Mouse (Mus musculus): ENCODE results near the gene Trib2. TPM values are rescaled to one million over a fixed set of nuclear protein-coding genes. Genes with fewer than 3 reads are reported as not detected.

The Trib2 gene
- polyA plus RNA-seq, 1 experiment from 2014 or later: 24.8 TPM

- no peaks in the 10 kb centered on the region for H3K27me3 ChIP-seq
- H3K9ac ChIP-seq: peak overlapping the region; percentile 11; the same call in 1 of the 2 replicates
- no peak for ATAC-seq (ENCODE audit: borderline replicate concordance, extremely low read depth, low FRiP score, low TSS enrichment)
Measured at GRCm38 (mm10) chr12:15813133-15813818, 3.4 kb downstream of the Trib2 start.

GRCm38 (mm10) chr12:15812139-15812962 lies 4.4 kb downstream of the Trib2 start:
- Histone ChIP-seq H3K4me3 (peak overlapping the region; percentile 69), H3K27ac (no peak overlapping the region), H3K27me3 (no peaks in the 10 kb centered on the region), H3K36me3 (no peaks in the 10 kb centered on the region), H3K4me1 (peaks cover 30% of the 10 kb centered on the region), H3K4me2 (peak overlapping the region; percentile 95), H3K9me3 (no peaks in the 10 kb centered on the region), H3K9ac (no peak overlapping the region)
- WGBS: 28% methylated on average over 6 of the region's 6 CpGs
- ATAC-seq (ENCODE audit: borderline replicate concordance, extremely low read depth, low FRiP score, low TSS enrichment): no peak

More at GRCm38 (mm10) chr12:15813133-15813818, 3.4 kb downstream of the Trib2 start:
- Histone ChIP-seq H3K9me3 (no peaks in the 10 kb centered on the region), H3K4me3 (peak overlapping the region; percentile 69), H3K4me2 (peak overlapping the region; percentile 95), H3K4me1 (peaks cover 29% of the 10 kb centered on the region), H3K36me3 (no peaks in the 10 kb centered on the region), H3K27ac (0 out of 2 replicates have a peak overlapping the region, but pooled peaks have one; percentile 3)
- WGBS: 32% methylated on average over 12 of the region's 12 CpGs

DNA sequence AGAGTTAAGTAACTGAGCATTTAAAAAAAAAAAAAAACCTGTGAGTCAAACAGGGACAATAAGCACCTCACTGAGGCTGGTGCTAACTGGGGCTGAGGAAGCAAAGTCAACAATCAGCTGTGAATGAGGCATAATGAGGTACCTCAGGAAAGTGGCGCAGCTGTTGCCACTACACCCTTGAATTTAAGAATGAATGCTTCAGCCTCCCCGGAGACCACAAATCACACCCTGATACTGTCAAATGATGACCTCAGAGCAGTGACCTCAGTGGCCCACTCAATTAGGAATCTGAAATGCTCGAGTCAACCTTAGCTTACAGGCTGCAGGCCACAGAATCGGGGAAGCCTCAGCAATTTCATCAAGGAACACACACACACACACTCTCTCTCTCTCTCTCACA lies 5.0 kb downstream of the Trib2 start:
- Histone ChIP-seq H3K27me3 (no peaks in the 10 kb centered on the region), H3K9ac (no peak overlapping the region), H3K9me3 (no peaks in the 10 kb centered on the region), H3K4me2 (peak overlapping the region; percentile 95), H3K36me3 (peaks cover 2% of the 10 kb centered on the region; the same call in 1 of the 2 replicates), H3K4me3 (0 out of 2 replicates have a peak overlapping the region, but pooled peaks have one; percentile 69), H3K4me1 (peaks cover 25% of the 10 kb centered on the region), H3K27ac (no peak overlapping the region)
- ATAC-seq (ENCODE audit: borderline replicate concordance, extremely low read depth, low FRiP score, low TSS enrichment): no peak
- WGBS: 34% methylated on average over 4 of the region's 4 CpGs

DNA sequence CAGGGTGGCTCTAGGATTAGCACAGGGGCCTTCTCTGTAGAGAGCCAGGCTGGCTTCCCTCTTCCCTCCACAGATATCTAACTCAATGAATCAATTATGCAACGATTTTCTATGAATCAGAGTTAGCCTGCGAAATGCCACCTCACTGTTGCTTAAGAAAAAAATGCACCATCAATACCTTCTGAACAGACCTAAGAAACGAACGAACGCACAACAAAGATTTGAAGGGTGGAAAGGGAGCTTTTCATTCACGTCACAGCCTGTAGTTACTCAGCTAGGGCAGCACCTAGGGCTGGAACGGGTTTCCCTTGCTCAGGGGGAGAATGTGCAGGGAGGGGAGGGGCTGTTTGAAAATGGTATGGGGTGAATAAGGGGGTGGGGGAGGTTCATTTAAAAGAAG lies 5.8 kb downstream of the Trib2 start:
- H3K27ac ChIP-seq: no peak overlapping the region
- no peaks in the 10 kb centered on the region for H3K27me3 ChIP-seq
- no peaks in the 10 kb centered on the region for H3K9me3 ChIP-seq
- peaks cover 25% of the 10 kb centered on the region for H3K4me1 ChIP-seq
- no peak overlapping the region for H3K4me2 ChIP-seq
- no peak overlapping the region for H3K4me3 ChIP-seq
- 67% methylated on average over 7 of the region's 7 CpGs for WGBS
- H3K9ac ChIP-seq: no peak overlapping the region
- ATAC-seq (ENCODE audit: borderline replicate concordance, extremely low read depth, low FRiP score, low TSS enrichment): no peak
- H3K36me3 ChIP-seq: peaks cover 3% of the 10 kb centered on the region; the same call in 1 of the 2 replicates

DNA sequence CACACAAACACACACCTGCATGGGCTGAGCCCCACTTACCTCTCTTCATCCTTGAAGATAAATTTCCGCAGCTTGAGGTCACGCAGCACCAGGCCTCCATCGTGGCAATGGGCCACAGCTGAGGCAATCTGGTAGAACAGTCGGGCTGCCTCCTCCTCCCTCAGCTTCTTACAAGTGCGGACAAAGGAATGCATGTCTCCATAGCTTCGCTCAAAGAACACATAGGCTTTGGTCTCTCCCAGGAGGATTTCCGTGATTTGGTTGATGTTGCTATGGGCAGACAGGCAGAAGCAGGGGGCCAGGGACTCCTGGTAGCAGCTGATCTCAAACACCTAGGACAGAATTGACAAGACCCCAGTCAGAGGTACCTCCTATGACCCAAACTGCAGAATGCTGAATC lies 7.1 kb downstream of the Trib2 start:
- H3K4me3 ChIP-seq: no peak overlapping the region
- no peak overlapping the region for H3K4me2 ChIP-seq
- no peaks in the 10 kb centered on the region for H3K9me3 ChIP-seq
- ATAC-seq (ENCODE audit: borderline replicate concordance, extremely low read depth, low FRiP score, low TSS enrichment): no peak
- no peak overlapping the region for H3K9ac ChIP-seq
- H3K27ac ChIP-seq: no peak overlapping the region
- H3K4me1 ChIP-seq: peaks cover 23% of the 10 kb centered on the region
- WGBS: 65% methylated on average over 7 of the region's 7 CpGs
- H3K27me3 ChIP-seq: no peaks in the 10 kb centered on the region
- peaks cover 3% of the 10 kb centered on the region; the same call in 1 of the 2 replicates for H3K36me3 ChIP-seq

GRCm38 (mm10) chr12:15809249-15809648 lies 7.5 kb downstream of the Trib2 start:
- H3K27ac ChIP-seq: no peak overlapping the region
- H3K9me3 ChIP-seq: no peaks in the 10 kb centered on the region
- no peak overlapping the region for H3K9ac ChIP-seq
- H3K27me3 ChIP-seq: no peaks in the 10 kb centered on the region
- H3K4me1 ChIP-seq: peaks cover 19% of the 10 kb centered on the region
- WGBS: 79% methylated on average over 4 of the region's 4 CpGs
- H3K36me3 ChIP-seq: peaks cover 3% of the 10 kb centered on the region; the same call in 1 of the 2 replicates
- H3K4me2 ChIP-seq: no peak overlapping the region
- ATAC-seq (ENCODE audit: borderline replicate concordance, extremely low read depth, low FRiP score, low TSS enrichment): no peak
- H3K4me3 ChIP-seq: no peak overlapping the region

DNA sequence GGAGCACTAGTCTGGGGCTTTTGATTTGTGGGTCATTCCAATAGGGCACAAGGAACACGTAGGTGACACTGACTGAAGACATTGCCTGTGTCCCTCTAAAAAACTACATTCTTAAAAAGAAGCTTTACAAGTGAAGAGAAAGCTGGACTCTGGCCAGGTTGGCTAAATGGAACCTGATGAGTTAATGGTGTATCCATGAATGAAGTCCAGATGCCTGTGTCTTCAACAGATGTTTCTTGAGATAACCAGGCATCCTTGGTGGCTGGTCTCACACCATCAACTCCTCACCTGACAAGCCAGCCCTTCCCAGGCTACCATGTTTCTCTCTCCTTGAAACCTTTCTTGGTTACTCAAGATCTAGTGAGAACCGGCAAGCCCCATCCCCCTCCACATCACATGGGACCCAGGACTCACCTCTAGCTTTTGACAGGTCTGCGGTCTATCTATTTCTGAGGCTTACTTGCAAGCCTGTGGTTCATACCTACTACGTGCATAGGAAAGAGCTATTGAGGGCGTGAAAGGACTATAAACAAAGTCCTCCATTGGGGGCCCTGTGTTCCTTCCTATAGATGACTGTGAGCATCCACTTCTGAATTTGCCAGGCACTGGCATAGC lies 8.4 kb downstream of the Trib2 start:
- H3K4me3 ChIP-seq: no peak overlapping the region
- no peak overlapping the region for H3K9ac ChIP-seq
- H3K4me2 ChIP-seq: no peak overlapping the region
- 91% methylated on average over 5 of the region's 5 CpGs for WGBS
- peaks cover 3% of the 10 kb centered on the region; the same call in 1 of the 2 replicates for H3K36me3 ChIP-seq
- H3K27me3 ChIP-seq: no peaks in the 10 kb centered on the region
- no peak overlapping the region for H3K27ac ChIP-seq
- no peaks in the 10 kb centered on the region for H3K9me3 ChIP-seq
- peaks cover 18% of the 10 kb centered on the region for H3K4me1 ChIP-seq
- no peak for ATAC-seq (ENCODE audit: borderline replicate concordance, extremely low read depth, low FRiP score, low TSS enrichment)

DNA sequence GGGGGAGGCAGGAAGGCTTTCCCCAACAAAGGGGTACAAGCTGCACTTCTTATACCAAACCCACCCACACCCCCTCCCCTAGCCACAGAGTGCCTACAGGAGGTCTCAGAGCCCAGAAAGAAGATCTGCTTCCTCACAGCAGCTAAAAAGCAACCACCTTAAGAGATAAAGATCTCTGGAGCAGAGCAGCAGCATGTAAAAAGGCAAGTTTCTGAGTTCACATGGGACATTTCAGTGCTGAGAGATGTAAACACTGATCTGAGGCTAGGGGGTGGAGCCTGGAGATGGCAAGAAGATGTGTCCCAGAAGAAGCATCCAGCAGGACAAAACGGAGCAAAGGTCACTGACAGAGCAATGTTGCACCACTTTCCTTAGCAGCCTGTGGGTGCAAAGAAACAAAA lies 11.8 kb downstream of the Trib2 start:
- H3K27ac ChIP-seq: no peak overlapping the region
- H3K4me1 ChIP-seq: peaks cover 20% of the 10 kb centered on the region
- no peak overlapping the region for H3K4me2 ChIP-seq
- 33% methylated on average over 1 of the region's 1 CpGs for WGBS
- H3K27me3 ChIP-seq: no peaks in the 10 kb centered on the region
- H3K36me3 ChIP-seq: peaks cover 3% of the 10 kb centered on the region; the same call in 1 of the 2 replicates
- H3K4me3 ChIP-seq: no peak overlapping the region
- no peak overlapping the region for H3K9ac ChIP-seq
- no peaks in the 10 kb centered on the region for H3K9me3 ChIP-seq
- ATAC-seq (ENCODE audit: borderline replicate concordance, extremely low read depth, low FRiP score, low TSS enrichment): no peak

- no peak overlapping the region for H3K4me3 ChIP-seq
- no peaks in the 10 kb centered on the region for H3K9me3 ChIP-seq
- no peak overlapping the region for H3K4me2 ChIP-seq
- peaks cover 3% of the 10 kb centered on the region; the same call in 1 of the 2 replicates for H3K36me3 ChIP-seq
- no peaks in the 10 kb centered on the region for H3K27me3 ChIP-seq
- WGBS: 77% methylated on average over 5 of the region's 5 CpGs
- H3K4me1 ChIP-seq: peaks cover 22% of the 10 kb centered on the region
- no peak overlapping the region for H3K9ac ChIP-seq
- no peak for ATAC-seq (ENCODE audit: borderline replicate concordance, extremely low read depth, low FRiP score, low TSS enrichment)
- no peak overlapping the region for H3K27ac ChIP-seq
Measured at GRCm38 (mm10) chr12:15803936-15804438, 12.7 kb downstream of the Trib2 start.

- Histone ChIP-seq H3K4me1 (peaks cover 27% of the 10 kb centered on the region), H3K9ac (no peak overlapping the region), H3K36me3 (peaks cover under 1% of the 10 kb centered on the region; the same call in 1 of the 2 replicates), H3K4me2 (no peak overlapping the region), H3K9me3 (no peaks in the 10 kb centered on the region), H3K27me3 (no peaks in the 10 kb centered on the region), H3K27ac (no peak overlapping the region), H3K4me3 (no peak overlapping the region)
- no peak for ATAC-seq (ENCODE audit: borderline replicate concordance, extremely low read depth, low FRiP score, low TSS enrichment)
- WGBS: 88% methylated on average over 4 of the region's 4 CpGs
Measured at GRCm38 (mm10) chr12:15801571-15801930, 15.2 kb downstream of the Trib2 start.

GRCm38 (mm10) chr12:15800914-15801570 lies 15.7 kb downstream of the Trib2 start:
- whole genome bisulfite sequencing: 52% methylated on average over 9 of the region's 9 CpGs
- peak; percentile 40; the same call in 1 of the 2 replicates for ATAC-seq (ENCODE audit: borderline replicate concordance, extremely low read depth, low FRiP score, low TSS enrichment)
- Histone ChIP-seq H3K9ac (no peak overlapping the region), H3K9me3 (no peaks in the 10 kb centered on the region), H3K4me1 (peaks cover 27% of the 10 kb centered on the region), H3K36me3 (no peaks in the 10 kb centered on the region), H3K27ac (peak overlapping the region; percentile 20; the same call in 1 of the 2 replicates), H3K27me3 (no peaks in the 10 kb centered on the region), H3K4me2 (no peak overlapping the region), H3K4me3 (no peak overlapping the region)

Measured in lung, embryonic 15.5 days (tissue).